Mouse (Mus musculus): ENCODE results near the gene Itgb5. TPM values are rescaled to one million over a fixed set of nuclear protein-coding genes. Genes with fewer than 3 reads are reported as not detected.

The Itgb5 gene
- total and polyA plus RNA-seq, 3 experiments = 0.27 to 0.58 TPM; not detected in 1

GRCm38 (mm10) chr16:33944772-33945171 is 115.3 kb downstream of the Itgb5 start:
- H3K4me3 ChIP-seq (ENCODE audit: control insufficient read depth in 1 of 2, insufficient read depth in 1 of 2, low read depth in 2 of 2, low read length in 2 of 2) = no peak overlapping the region
- no peaks in the 10 kb centered on the region for H3K79me2 ChIP-seq (ENCODE audit: control insufficient read depth, insufficient read depth, low read length, poor library complexity)
- no peak overlapping the region for H3K27ac ChIP-seq (ENCODE audit: control insufficient read depth, low read depth, low read length)
- no peaks in the 10 kb centered on the region for H3K9me3 ChIP-seq (replicated peaks; ENCODE audit: insufficient read depth, low read length)
- no peaks in the 10 kb centered on the region for H3K36me3 ChIP-seq (ENCODE audit: control insufficient read depth in 1 of 2, insufficient read depth in 2 of 2, low read length in 2 of 2)
- H3K4me1 ChIP-seq (ENCODE audit: control insufficient read depth in 1 of 2, insufficient read depth in 2 of 2, low read length in 2 of 2) = no peaks in the 10 kb centered on the region
- no peak for DNase-seq (ENCODE audit: low read depth, low spot score)
- peaks cover 0 to 2% of the 10 kb centered on the region in 2 experiments; a peak in 1 of 4 replicates for H3K27me3 ChIP-seq (ENCODE audit: control insufficient read depth in 1 of 2, insufficient read depth in 2 of 2, low read length in 2 of 2)
- no peak overlapping the region for H3K9ac ChIP-seq (ENCODE audit: control insufficient read depth, low read depth, low read length, poor library complexity, severe bottlenecking)
- TF ChIP-seq TCF12 (IDR thresholded peaks at IDR 0.05; ENCODE audit: low read depth, low read length) (no peak), BHLHE40 (IDR thresholded peaks at IDR 0.05; ENCODE audit: borderline replicate concordance, low read depth, low read length) (no peak), RAD21 (IDR thresholded peaks at IDR 0.05; ENCODE audit: low read depth, low read length) (no peak), UBTF (IDR thresholded peaks at IDR 0.05; ENCODE audit: borderline replicate concordance, insufficient read depth, low read depth, low read length) (no peak), MYC (IDR thresholded peaks at IDR 0.05; ENCODE audit: low read depth, low read length) (no peak)

GRCm38 (mm10) chr16:33946021-33946420 is 116.6 kb downstream of the Itgb5 start:
- DNase-seq (ENCODE audit: low read depth, low spot score) = no peak
- TF ChIP-seq UBTF (IDR thresholded peaks at IDR 0.05; ENCODE audit: borderline replicate concordance, insufficient read depth, low read depth, low read length) = no peak
- no peak for TF ChIP-seq ZNF384 (IDR thresholded peaks at IDR 0.05; ENCODE audit: low read depth, low read length)
- TF ChIP-seq CTCF (IDR thresholded peaks at IDR 0.05 in 2 of 3, conservative IDR thresholded peaks at IDR 0.05 in 1 of 3; ENCODE audit: control insufficient read depth in 1 of 3, insufficient read depth in 1 of 3, low read depth in 2 of 3, low read length in 3 of 3, poor library complexity in 1 of 3, severe bottlenecking in 1 of 3) = no peak
- TF ChIP-seq ETS1 (IDR thresholded peaks at IDR 0.05; ENCODE audit: low read depth, low read length) = no peak
- TF ChIP-seq ZKSCAN1 (IDR thresholded peaks at IDR 0.05; ENCODE audit: low read depth, low read length) = no peak
- no peak for TF ChIP-seq GATA1 (IDR thresholded peaks at IDR 0.05; ENCODE audit: low read depth, low read length)
- TF ChIP-seq BHLHE40 (IDR thresholded peaks at IDR 0.05; ENCODE audit: borderline replicate concordance, low read depth, low read length) = no peak
- no peaks in the 10 kb centered on the region for H3K9me3 ChIP-seq (replicated peaks; ENCODE audit: insufficient read depth, low read length)
- no peak overlapping the region for H3K4me3 ChIP-seq (ENCODE audit: control insufficient read depth in 1 of 2, insufficient read depth in 1 of 2, low read depth in 2 of 2, low read length in 2 of 2)
- peaks cover 0 to 2% of the 10 kb centered on the region in 2 experiments; a peak in 1 of 4 replicates for H3K27me3 ChIP-seq (ENCODE audit: control insufficient read depth in 1 of 2, insufficient read depth in 2 of 2, low read length in 2 of 2)
- H3K9ac ChIP-seq (ENCODE audit: control insufficient read depth, low read depth, low read length, poor library complexity, severe bottlenecking) = no peak overlapping the region
- no peaks in the 10 kb centered on the region for H3K4me1 ChIP-seq (ENCODE audit: control insufficient read depth in 1 of 2, insufficient read depth in 2 of 2, low read length in 2 of 2)
- no peaks in the 10 kb centered on the region for H3K79me2 ChIP-seq (ENCODE audit: control insufficient read depth, insufficient read depth, low read length, poor library complexity)
- H3K36me3 ChIP-seq (ENCODE audit: control insufficient read depth in 1 of 2, insufficient read depth in 2 of 2, low read length in 2 of 2) = no peaks in the 10 kb centered on the region
- no peak overlapping the region for H3K27ac ChIP-seq (ENCODE audit: control insufficient read depth, low read depth, low read length)

GRCm38 (mm10) chr16:33947664-33948571 is 118.5 kb downstream of the Itgb5 start:
- H3K9me3 ChIP-seq (replicated peaks; ENCODE audit: insufficient read depth, low read length) = no peaks in the 10 kb centered on the region
- no peaks in the 10 kb centered on the region for H3K4me1 ChIP-seq (ENCODE audit: control insufficient read depth in 1 of 2, insufficient read depth in 2 of 2, low read length in 2 of 2)
- H3K27ac ChIP-seq (ENCODE audit: control insufficient read depth, low read depth, low read length) = no peak overlapping the region
- no peaks in the 10 kb centered on the region for H3K79me2 ChIP-seq (ENCODE audit: control insufficient read depth, insufficient read depth, low read length, poor library complexity)
- TF ChIP-seq NELFE (IDR thresholded peaks at IDR 0.05; ENCODE audit: low read depth, low read length) (no peak), MYB (IDR thresholded peaks at IDR 0.05; ENCODE audit: low read depth, low read length) (no peak), GATA1 (IDR thresholded peaks at IDR 0.05; ENCODE audit: low read depth, low read length) (no peak), SIN3A (IDR thresholded peaks at IDR 0.05; ENCODE audit: low read length) (no peak), GABPA (IDR thresholded peaks at IDR 0.05; ENCODE audit: low read depth, low read length) (no peak), RAD21 (IDR thresholded peaks at IDR 0.05; ENCODE audit: low read depth, low read length) (no peak), ZC3H11A (IDR thresholded peaks at IDR 0.05; ENCODE audit: low read depth, low read length) (no peak), TBP (IDR thresholded peaks at IDR 0.05; ENCODE audit: low read depth, low read length) (no peak), SMC3 (IDR thresholded peaks at IDR 0.05; ENCODE audit: low read depth, low read length) (no peak)
- no peaks in the 10 kb centered on the region for H3K36me3 ChIP-seq (ENCODE audit: control insufficient read depth in 1 of 2, insufficient read depth in 2 of 2, low read length in 2 of 2)
- no peak overlapping the region for H3K9ac ChIP-seq (ENCODE audit: control insufficient read depth, low read depth, low read length, poor library complexity, severe bottlenecking)
- H3K4me3 ChIP-seq (ENCODE audit: control insufficient read depth in 1 of 2, insufficient read depth in 1 of 2, low read depth in 2 of 2, low read length in 2 of 2) = no peak overlapping the region
- DNase-seq (ENCODE audit: low read depth, low spot score) = no peak
- H3K27me3 ChIP-seq (ENCODE audit: control insufficient read depth in 1 of 2, insufficient read depth in 2 of 2, low read length in 2 of 2) = no peaks in the 10 kb centered on the region
